Mouse (Mus musculus): Measurements from ENCODE around the gene Wipi1.

Wipi1 gene

DNA sequence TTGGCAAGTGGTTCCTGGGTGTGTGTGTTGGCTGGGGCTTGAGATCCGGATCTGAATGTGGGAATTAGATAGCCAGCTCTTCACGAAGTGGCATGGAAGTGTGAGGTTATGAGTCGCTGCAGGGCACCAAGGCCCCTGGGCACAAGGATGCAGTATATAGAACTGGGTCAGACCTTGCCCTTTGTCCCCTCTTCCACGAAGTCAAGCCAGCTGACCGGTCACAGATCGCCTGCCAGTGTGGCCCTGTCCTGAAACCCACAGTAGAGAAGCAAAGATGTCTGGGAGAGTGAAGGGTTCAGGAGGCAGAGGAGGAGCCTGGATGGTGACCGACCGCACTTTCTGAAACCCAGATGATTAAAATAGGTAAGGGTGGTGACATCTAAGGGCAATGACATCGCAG is 68.3 kb downstream of the Wipi1 start:
- no peak for DNase-seq (ENCODE audit: low spot score in 2 of 2)

- no peak for DNase-seq (ENCODE audit: low spot score in 2 of 2)
Observed at GRCm38 (mm10) chr11:109539290-109539689, 72.5 kb downstream of the Wipi1 start.

DNA sequence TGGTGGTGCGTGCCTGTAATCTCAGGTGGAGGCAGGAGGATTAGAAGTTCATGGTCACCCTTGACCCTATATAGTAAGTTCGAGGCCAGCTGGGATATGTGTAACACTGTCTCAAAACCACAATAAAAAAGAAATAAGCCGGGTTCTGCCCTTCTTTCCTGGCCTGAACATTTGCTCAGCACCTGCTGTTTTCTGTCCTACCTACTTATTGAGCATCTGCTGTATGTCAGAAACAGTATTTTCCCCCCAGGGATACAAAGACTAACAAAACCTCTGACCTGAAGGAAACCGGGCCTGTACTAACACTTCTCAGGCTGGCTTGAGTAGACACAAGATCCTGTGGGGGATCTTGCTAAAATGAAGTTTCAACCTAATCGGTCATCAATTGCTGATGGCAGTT is 74.8 kb downstream of the Wipi1 start:
- DNase-seq (ENCODE audit: low spot score in 2 of 2), result no peak

- DNase-seq (ENCODE audit: low spot score in 2 of 2), result no peak
Observed at GRCm38 (mm10) chr11:109535966-109536365, 75.8 kb downstream of the Wipi1 start.

- no peak for DNase-seq (ENCODE audit: low spot score in 2 of 2)
Observed at GRCm38 (mm10) chr11:109530030-109530429, 81.7 kb downstream of the Wipi1 start.

- no peak for DNase-seq (ENCODE audit: low spot score in 2 of 2)
Observed at GRCm38 (mm10) chr11:109525571-109525970, 86.2 kb downstream of the Wipi1 start.

GRCm38 (mm10) chr11:109524869-109525268 is 86.9 kb downstream of the Wipi1 start:
- no peak for DNase-seq (ENCODE audit: low spot score in 2 of 2)

Data from frontal cortex, postnatal 14 days (tissue).